Mouse (Mus musculus) heart, postnatal 0 days (tissue): ENCODE results near the gene Trap1a.

ENCODE experiments used
- CTCF ChIP-seq: IDR thresholded peaks from 2 replicates; pipeline ENCODE4 v1.5.1; 2016; ENCODE audit warnings: antibody characterized with exemption, control low read depth, low read depth
- EP300 ChIP-seq: IDR thresholded peaks from 2 replicates; pipeline ENCODE4 v1.6.1; 2016; ENCODE audit warnings: antibody characterized with exemption, low read depth

- TF ChIP-seq CTCF (no peak), EP300 (no peak)
These were observed 6.1 kb downstream of the Trap1a start for GRCm38 (mm10) chrX:139339553-139339952.
